Mouse (Mus musculus) heart, adult 2 months (tissue): ENCODE data around the gene Ocrl. TPM values are rescaled to one million over a fixed set of nuclear protein-coding genes. Genes with fewer than 3 reads are reported as not detected.
A peak's percentile ranks its signal among the peaks of the same experiment; 100 is the strongest.

Source experiments
- DNase-seq, 2 experiments: peaks; one replicate each; pipeline ENCODE4 v3.0.0; 2021
- H3K27ac ChIP-seq: fragments of 200-600 bp; 2 replicates; pipeline ENCODE4 v1.8.1; 2022
- H3K27me3 ChIP-seq: fragments of 200-500 bp; 2 replicates; pipeline ENCODE4 v1.6.1; 2012; ENCODE audit warnings: mild to moderate bottlenecking, low read length, inconsistent platforms, mixed read lengths; ENCODE audit not compliant: control insufficient read depth, insufficient read depth
- H3K36me3 ChIP-seq: fragments of 200-500 bp; 2 replicates; pipeline ENCODE4 v1.6.1; 2012; ENCODE audit warnings: low read length, inconsistent platforms; ENCODE audit not compliant: control insufficient read depth, insufficient read depth
- H3K4me1 ChIP-seq: fragments of 200-500 bp; 2 replicates; pipeline ENCODE4 v1.6.1; 2011; ENCODE audit warnings: low read length; ENCODE audit not compliant: control insufficient read depth, insufficient read depth
- H3K4me3 ChIP-seq: fragments of 200-600 bp; 2 replicates; pipeline ENCODE4 v1.8.1; 2022
- H3K79me2 ChIP-seq: fragments of 200-500 bp; replicated peaks from 2 replicates; pipeline ENCODE4 v1.6.1; 2012; ENCODE audit warnings: mild to moderate bottlenecking, inconsistent platforms, low read length, moderate library complexity, mixed read lengths; ENCODE audit not compliant: control insufficient read depth, insufficient read depth
- H3K9ac ChIP-seq: fragments of 200-500 bp; 2 replicates; pipeline ENCODE4 v1.6.1; 2012; ENCODE audit warnings: low read depth, mild to moderate bottlenecking, control low read depth, inconsistent platforms, low read length, mixed read lengths
- CTCF ChIP-seq: fragments of 200-600 bp; IDR thresholded peaks from 2 replicates; pipeline ENCODE4 v1.8.1; 2022; ENCODE audit warnings: antibody characterized with exemption, mild to moderate bottlenecking, moderate library complexity
- EP300 ChIP-seq: fragments of 200-500 bp; IDR thresholded peaks from 2 replicates; pipeline ENCODE4 v1.6.1; 2011; ENCODE audit warnings: low read depth, low read length, control low read depth; ENCODE audit not compliant: insufficient read depth
- POLR2A ChIP-seq: fragments of 200-500 bp; IDR thresholded peaks from 2 replicates; pipeline ENCODE4 v1.6.1; 2011; ENCODE audit warnings: mild to moderate bottlenecking, low read depth, low read length, control low read depth; ENCODE audit not compliant: insufficient read depth
- WGBS: fragments of 180-500 bp; shearing (Covaris S2); methylation state at CpG from one replicate; pipeline ENCODE4 v1.1.7; 2018; 5-methylcytosine and 5-hydroxymethylcytosine counted together
- intact Hi-C: fragments of 180-260 bp; cut with DNase I; formaldehyde crosslinking; loops from one replicate; pipeline ENCODE4 v1.15.1; 2025
- polyA plus RNA-seq: library from polyadenylated mRNA; depleted of rRNA; stranded (reverse); fragments of >200 nt; gene quantifications from 2 replicates; pipeline ENCODE4 v1.2.3, GENCODE M21; 2012
- total RNA-seq, 2 experiments: library from RNA; stranded (reverse); gene quantifications; 2 replicates each; pipeline ENCODE4 v1.2.3; 2021

Gene Ocrl
- total and polyA plus RNA-seq, 3 experiments, result 8.4 to 11.7 (median 9.8) TPM

DNA sequence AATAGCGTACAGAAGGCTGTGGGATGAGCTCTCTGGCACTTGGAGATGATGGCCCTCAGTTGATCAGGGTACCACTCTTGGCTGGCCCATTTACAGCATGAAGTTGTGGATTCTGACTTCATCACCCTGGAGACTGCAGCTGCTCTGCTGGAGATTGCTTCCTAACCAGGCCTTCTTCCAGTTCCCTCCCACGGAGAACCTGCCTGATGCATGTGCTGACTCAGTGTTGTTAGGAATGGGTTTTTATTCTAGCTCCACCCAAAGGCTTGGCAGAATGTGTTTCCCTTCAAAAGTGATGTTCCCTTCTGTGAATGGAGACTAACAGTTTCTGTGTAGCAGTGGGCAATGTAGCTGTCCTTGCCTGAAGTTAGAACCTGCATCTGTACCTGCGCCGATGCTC, 58.2 kb downstream of the Ocrl start:
- Histone ChIP-seq H3K4me3 (no peak overlapping the region), H3K27me3 (no peaks in the 10 kb centered on the region), H3K4me1 (no peaks in the 10 kb centered on the region), H3K36me3 (no peaks in the 10 kb centered on the region), H3K27ac (no peak overlapping the region), H3K9ac (no peak overlapping the region), H3K79me2 (no peaks in the 10 kb centered on the region)
- 84% methylated on average over 4 of the region's 4 CpGs for WGBS
- no peak for DNase-seq
- intact Hi-C loops, result no loop called here
- TF ChIP-seq CTCF (no peak), EP300 (no peak), POLR2A (no peak)

DNA sequence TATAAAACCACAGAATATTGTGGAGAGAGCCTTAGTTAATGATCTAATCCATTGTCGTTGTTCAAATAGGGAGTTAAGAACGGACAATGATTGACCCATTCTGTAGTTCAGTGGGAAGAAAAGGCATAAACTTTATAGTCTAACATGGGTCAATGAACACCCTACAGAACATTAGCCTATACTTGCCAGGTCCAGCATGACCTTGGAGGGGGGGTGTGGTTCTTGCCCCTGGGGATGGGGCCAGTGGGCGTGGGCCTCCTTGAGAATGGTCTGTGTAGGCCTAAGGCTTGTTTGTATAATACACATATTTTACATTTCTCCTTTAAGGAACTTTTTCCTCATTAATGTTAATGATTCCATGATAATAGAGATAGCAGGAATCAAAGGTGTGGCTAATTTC, 58.7 kb downstream of the Ocrl start:
- DNase-seq, result no peak
- no peaks in the 10 kb centered on the region for H3K79me2 ChIP-seq
- no peak for TF ChIP-seq CTCF
- no peak for TF ChIP-seq POLR2A
- no peak for TF ChIP-seq EP300

DNA sequence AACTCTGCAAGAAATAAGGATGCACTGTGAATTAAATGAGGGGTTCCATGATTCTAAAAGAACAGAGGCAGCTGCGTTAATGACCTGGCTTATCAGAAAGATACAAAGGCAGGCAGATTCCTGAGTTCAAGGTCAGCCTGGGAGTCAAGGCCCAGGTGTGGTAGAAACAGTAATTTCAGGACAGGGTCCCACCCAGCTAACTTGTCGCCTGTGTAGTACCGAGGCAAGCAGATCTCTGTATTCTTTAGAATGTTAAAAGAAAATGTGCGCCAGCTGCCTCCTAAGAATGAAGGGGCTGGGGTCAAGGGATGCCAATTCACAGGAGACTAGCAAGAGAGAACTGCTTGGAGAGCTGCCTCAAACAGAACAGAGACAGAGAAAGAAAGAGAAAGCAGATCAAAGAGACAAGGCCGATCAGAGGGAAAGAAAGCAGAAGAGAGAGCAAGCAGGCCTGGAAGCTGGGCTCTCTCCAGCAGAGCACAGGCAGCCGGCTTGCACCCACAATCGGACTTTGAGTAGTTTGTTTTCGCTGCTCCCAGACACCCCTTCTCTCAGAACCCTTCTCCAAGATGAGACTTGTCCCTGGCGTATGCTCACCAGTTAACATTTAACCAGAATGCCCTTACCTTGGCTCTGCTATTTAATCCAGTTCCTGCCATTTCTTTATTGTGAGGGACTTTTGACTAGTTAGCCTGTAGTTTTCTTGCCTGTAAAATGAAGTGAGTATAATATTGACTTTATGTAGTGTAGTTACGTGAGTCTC, 59.4 kb downstream of the Ocrl start:
- Histone ChIP-seq H3K36me3 (no peaks in the 10 kb centered on the region), H3K27ac (no peak overlapping the region), H3K79me2 (no peaks in the 10 kb centered on the region), H3K27me3 (no peaks in the 10 kb centered on the region), H3K9ac (no peak overlapping the region), H3K4me3 (no peak overlapping the region), H3K4me1 (no peaks in the 10 kb centered on the region)
- intact Hi-C loops, result no loop called here
- 76% methylated on average over 10 of the region's 10 CpGs for WGBS
- TF ChIP-seq POLR2A, result no peak
- TF ChIP-seq CTCF, result no peak
- TF ChIP-seq EP300, result no peak
- no peak for DNase-seq

More for the DNA sequence above, 58.7 kb downstream of the Ocrl start:
- Histone ChIP-seq H3K4me3 (no peak overlapping the region), H3K27ac (no peak overlapping the region), H3K9ac (no peak overlapping the region), H3K27me3 (no peaks in the 10 kb centered on the region), H3K4me1 (no peaks in the 10 kb centered on the region), H3K36me3 (no peaks in the 10 kb centered on the region)
- intact Hi-C loops, result no loop called here
- WGBS, result 89% methylated on average over 3 of the region's 3 CpGs

DNA sequence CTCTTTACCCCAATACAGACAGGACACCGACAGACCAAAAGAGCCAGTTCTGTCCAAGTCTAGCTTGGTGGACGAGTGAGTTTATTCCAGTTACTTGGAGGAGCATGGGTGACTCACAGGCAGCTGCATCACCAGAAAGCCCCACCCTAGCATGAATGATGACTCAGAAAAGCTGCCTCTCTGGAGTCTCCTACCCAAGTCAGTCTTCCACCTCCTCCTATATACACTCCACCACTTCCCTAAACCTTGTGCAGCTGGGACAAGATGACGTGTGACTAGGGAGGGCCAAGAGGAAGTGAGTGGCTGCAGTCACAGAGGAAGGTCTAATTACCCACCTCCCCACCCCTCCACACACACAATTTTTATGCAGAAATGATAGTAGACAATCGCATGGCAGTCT, 64.4 kb downstream of the Ocrl start:
- TF ChIP-seq CTCF (no peak), EP300 (no peak), POLR2A (no peak)
- Histone ChIP-seq H3K27me3 (no peaks in the 10 kb centered on the region), H3K4me1 (no peaks in the 10 kb centered on the region), H3K4me3 (no peak overlapping the region), H3K27ac (no peak overlapping the region), H3K36me3 (no peaks in the 10 kb centered on the region), H3K9ac (no peak overlapping the region), H3K79me2 (no peaks in the 10 kb centered on the region)
- intact Hi-C loops, result no loop called here
- peak in 1 of 2 experiments; percentile 40 for DNase-seq
- 53% methylated on average over 4 of the region's 4 CpGs for WGBS

DNA sequence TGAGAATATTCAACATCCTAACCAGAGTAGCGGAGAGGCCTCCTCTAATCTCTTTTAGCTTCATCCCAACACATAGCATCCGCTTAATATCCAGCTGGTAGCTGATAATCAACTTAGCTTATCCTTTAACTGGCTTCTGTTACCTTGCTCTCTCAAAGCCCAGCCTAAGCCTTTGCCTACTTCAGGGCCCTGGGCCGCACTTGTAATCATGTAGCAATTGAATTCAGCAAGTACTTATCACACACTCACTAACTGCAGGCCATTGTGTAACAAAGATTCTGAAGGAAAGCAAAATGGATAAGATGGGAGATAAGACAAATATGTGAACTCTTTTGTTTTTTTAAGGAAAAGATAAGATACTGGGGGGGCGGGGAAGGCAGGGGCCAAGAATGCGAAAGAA, 64.9 kb downstream of the Ocrl start:
- H3K4me3 ChIP-seq, result no peak overlapping the region
- H3K27ac ChIP-seq, result no peak overlapping the region
- TF ChIP-seq CTCF (no peak), POLR2A (no peak), EP300 (no peak)
- no peak for DNase-seq
- no peaks in the 10 kb centered on the region for H3K79me2 ChIP-seq
- no peaks in the 10 kb centered on the region for H3K36me3 ChIP-seq
- H3K27me3 ChIP-seq, result no peaks in the 10 kb centered on the region
- no peak overlapping the region for H3K9ac ChIP-seq
- WGBS, result 61% methylated on average over 5 of the region's 5 CpGs
- intact Hi-C loops, result no loop called here
- no peaks in the 10 kb centered on the region for H3K4me1 ChIP-seq

DNA sequence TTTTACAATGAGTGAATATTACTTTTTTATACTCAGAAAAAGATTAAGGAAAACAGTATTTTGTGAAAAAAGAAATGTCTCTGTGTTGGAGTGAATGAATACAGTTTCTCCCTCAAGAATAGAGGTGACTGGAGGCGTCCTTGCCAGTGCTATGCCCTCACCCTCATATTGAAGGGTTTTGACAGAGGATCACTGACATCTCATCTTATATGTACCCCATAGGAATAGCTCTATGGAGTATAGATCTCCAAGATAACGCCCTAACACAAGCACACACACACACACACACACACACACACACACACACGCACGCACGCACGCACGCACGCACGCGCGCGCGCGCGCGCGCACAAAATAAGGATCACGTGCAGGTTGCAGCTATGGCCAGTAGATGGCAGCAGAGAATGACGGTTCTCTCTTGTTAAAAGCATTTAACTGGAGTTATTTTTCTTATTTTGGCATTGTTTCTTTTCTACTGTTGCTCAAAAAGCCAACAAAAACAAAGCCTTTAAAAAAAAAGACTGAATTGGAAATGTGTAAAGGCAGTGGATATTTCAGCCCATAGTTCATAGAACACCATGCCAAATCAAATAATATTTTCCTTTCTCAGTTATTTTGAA, 72.9 kb downstream of the Ocrl start:
- WGBS, result 21% methylated on average over 19 of the region's 19 CpGs
- intact Hi-C loops, result loop anchor here (1.0 kb wide), 1 partner anchor 425 kb away; no protein-coding TSS in a partner anchor
- H3K27ac ChIP-seq, result no peak overlapping the region; the same call in 1 of the 2 replicates

More for the DNA sequence above, 72.9 kb downstream of the Ocrl start:
- H3K79me2 ChIP-seq, result no peaks in the 10 kb centered on the region
- H3K36me3 ChIP-seq, result no peaks in the 10 kb centered on the region
- H3K4me1 ChIP-seq, result peaks cover 2% of the 10 kb centered on the region; the same call in 1 of the 2 replicates
- no peak overlapping the region for H3K4me3 ChIP-seq
- H3K27me3 ChIP-seq, result no peaks in the 10 kb centered on the region
- no peak overlapping the region for H3K9ac ChIP-seq
- DNase-seq, result peak in 1 of 2 experiments; percentile 39
- peak; percentile 82 for TF ChIP-seq CTCF
- no peak for TF ChIP-seq POLR2A
- TF ChIP-seq EP300, result no peak
